Mouse (Mus musculus) subcutaneous adipose tissue, adult 2 months (tissue): ENCODE measurements around the gene Gse1. TPM values are rescaled to one million over a fixed set of nuclear protein-coding genes. Genes with fewer than 3 reads are reported as not detected.

Source experiments
- polyA plus RNA-seq: library from polyadenylated mRNA; depleted of rRNA; stranded (reverse); fragments of >200 nt; gene quantifications from 2 replicates; pipeline ENCODE4 v1.2.3, GENCODE M21; 2012; ENCODE audit warnings: low replicate concordance; rRNA removed

Gse1 gene
- 18.4 and 31.2 TPM in 2 replicates for polyA plus RNA-seq

DNA sequence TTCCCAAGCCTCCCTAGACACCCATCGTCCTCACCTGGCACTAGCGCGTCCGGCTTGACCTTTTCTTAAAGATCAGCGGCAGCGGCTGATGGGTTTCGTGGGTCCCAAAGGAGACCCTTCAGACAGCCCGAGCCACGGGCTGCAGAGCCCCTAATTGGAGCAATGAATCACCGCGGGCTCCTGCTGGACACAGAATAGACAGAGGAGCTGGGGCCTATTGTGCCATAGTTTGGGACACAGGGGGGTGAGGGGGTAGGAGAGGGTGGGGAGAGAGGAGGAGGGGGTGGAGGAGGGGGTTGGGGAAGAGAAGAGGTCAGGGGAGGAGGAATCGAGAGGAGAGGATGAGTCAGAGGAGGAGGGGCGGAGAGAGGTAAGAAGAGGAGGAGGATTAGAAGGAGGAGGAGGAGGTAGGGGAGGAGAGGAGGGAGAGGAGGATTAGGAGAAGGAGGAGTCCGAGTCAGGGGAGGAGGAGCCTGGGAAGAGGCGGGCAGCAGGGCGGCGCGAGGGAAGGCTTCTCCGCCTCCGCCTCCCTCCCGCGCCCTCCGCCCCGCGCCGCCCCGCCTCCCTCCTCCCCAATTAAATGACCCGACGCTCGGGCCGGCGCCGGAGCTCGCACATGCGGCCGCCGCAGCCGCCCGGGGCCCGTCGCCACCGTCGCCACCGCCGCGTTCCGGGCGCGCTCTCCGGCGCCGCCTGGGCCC lies at the start of gene Gse1:
TSS of gene Gse1 (plus strand) at position 566 of the 701 bp plus-strand sequence.

DNA sequence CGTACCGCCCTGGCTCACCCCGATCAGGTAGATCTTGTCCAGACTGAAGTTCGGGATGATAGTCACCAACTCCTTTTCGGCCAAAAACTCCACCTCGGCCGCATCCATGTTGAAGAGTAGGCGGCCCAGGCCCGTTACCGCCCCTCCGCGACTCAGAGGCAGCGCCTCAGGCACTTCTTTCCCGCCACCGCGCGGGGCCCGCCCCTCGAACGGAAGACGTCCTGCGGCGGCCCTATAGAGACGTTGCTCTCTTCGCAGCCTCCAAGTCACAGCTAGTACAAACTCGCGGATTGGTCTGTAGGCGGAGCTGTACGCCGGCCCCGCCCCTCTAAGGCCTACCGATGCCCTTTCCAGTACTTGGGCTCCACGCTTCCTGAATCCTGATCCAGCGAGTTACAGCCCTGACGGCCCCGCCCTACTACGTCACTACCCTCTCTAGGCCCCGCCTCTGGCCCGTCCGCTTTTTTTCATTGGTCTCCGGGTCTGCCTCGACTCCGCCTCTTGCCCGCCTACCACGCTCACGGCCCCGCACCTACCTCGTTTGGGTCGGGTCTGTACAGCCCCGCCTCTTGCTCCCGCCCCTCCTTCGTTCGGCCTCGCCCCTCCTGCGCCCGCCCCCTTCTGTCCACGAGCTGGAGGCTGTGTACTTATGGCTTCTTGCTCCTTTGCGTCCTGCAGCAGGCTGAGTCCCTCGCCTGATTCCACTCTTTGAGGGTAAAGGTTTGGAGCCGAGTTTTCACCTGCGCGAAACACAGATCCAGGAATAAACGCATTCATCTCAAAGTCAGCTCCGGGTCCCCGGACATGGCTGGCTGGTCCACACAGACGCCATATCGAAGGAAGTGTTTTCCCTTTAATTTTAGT lies 360.9 kb downstream of the Gse1 start, which contains the start of gene Gins2:
TSS of gene Gins2 (minus strand) at position 397 of the 864 bp plus-strand sequence.

Other genes starting within 250 kb of the Gse1 start
- gene Crispld2, start 236.0 kb upstream of the Gse1 start, polyA plus RNA-seq = 19.3 and 50.6 TPM in 2 replicates
- gene Zdhhc7, start 127.0 kb upstream of the Gse1 start, polyA plus RNA-seq = 86.3 TPM in 2 replicates
- gene 6430548M08Rik, start 114.3 kb upstream of the Gse1 start, polyA plus RNA-seq = 9.6 and 15.9 TPM in 2 replicates
- gene Fam92b, start 51.0 kb upstream of the Gse1 start, polyA plus RNA-seq = 0.30 TPM in 1 of 2 replicates, not detected in the other